Mouse (Mus musculus): Measurements from ENCODE around the gene Ccdc149.

DNA sequence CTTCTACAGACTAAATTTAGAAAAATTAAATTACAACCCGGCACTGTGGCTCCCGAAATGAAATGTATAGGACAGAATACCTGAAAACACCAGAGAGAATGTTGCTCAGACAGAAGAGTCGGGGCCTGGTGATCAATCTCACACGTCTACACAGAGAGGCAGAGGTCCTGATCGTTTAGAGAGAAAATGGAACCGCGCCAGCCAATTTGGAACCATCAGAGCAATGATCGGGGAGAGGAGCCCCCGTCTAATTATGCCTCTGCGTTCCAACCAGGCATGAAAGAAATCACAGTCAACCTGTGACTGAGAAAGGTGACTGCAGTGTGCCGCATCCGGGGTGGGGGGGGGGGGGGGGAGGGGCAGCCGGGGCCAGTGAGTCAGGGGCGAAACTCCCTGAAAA lies 24.4 kb upstream of the Ccdc149 start:
- no peak for TF ChIP-seq CTCF (IDR thresholded peaks at IDR 0.05; ENCODE audit: borderline replicate concordance, control insufficient read depth, extremely low read depth, insufficient read depth, low read length, poor library complexity)
- TF ChIP-seq POLR2A (IDR thresholded peaks at IDR 0.05; ENCODE audit: control insufficient read depth, extremely low read depth, insufficient read depth, low read length, poor library complexity) = no peak

All from thymus, adult 2 months (tissue).